ENCODE assay signal across 29 mouse cellular contexts in the genomic region with DNA sequence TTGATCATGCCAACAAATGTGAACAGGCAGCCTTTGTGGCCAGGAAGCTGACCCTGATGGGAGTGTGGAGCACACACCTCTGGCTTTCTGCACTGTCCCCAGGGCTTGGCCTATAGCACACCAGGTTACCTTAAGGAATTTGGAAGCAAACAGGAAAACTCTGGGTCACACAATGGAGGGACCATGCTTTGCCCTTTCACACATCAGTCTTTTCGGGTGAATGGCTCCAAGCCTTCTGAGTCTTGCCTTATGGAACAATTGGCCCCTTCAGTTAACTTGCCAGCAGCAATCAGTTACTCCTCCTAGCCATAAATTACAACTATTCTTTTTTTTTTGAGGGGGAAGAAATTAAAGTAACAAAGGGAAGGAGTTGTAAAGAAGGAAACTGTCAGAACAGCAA.
DNase-seq lines count a peak whose midpoint lies in the region; ATAC-seq lines count a peak whose summit lies in the region.
"Had no signal": no experiment of that assay in that cellular context is flagged by ENCODE, and none has a peak within 500 bp of the region (broad histone marks: within the 10 kb centered on the region; RNA-seq: fewer than 3 reads in every experiment).

No protein-coding gene starts in this region.

- no peak for DNase-seq in forebrain, embryonic 10.5 days (ENCODE audit: extremely low spot score, low spot score)
- no peak for DNase-seq in forebrain, embryonic 11.5 days (ENCODE audit: low spot score)
- DNase-seq in embryo, embryonic 10.5 days (ENCODE audit: low spot score), result peak; percentile 59
- peak; percentile 42 for DNase-seq in fat pad, adult 2 months (ENCODE audit: extremely low read depth, low read depth, low spot score)
- no peak for DNase-seq in layer of hippocampus, adult 8-10 months (ENCODE audit: low spot score in 2 of 2)
- DNase-seq: adrenal gland, postnatal 10 days; adrenal gland, postnatal 36 days; B cell, adult 2 months; cerebellum, adult 18-20 months; cerebellum, adult 9-10 months; cerebellum, postnatal 14 days; forebrain, postnatal 0 days; gastrocnemius, adult 2 months; gastrocnemius, postnatal 14 days; heart, adult 2 months; heart, postnatal 14 days; heart, postnatal 4 days had no signal

- no peaks in the 10 kb centered on the region for H3K27me3 ChIP-seq in forebrain, embryonic 10.5 days (ENCODE audit: poor library complexity, severe bottlenecking)
- no peaks in the 10 kb centered on the region for H3K27me3 ChIP-seq in forebrain, embryonic 11.5 days (ENCODE audit: control insufficient read depth, insufficient read depth, low read length)
- H3K27me3 ChIP-seq in kidney, embryonic 14.5 days (ENCODE audit: control insufficient read depth, insufficient read depth, low read length), result no peaks in the 10 kb centered on the region
- H3K27me3 ChIP-seq in kidney, embryonic 15.5 days, result no peaks in the 10 kb centered on the region
- H3K27me3 ChIP-seq: embryonic facial prominence, embryonic 12.5 days; embryonic facial prominence, embryonic 15.5 days; heart, embryonic 13.5 days; hindbrain, embryonic 12.5 days; intestine, embryonic 15.5 days; Patski had no signal

- no peak overlapping the region for H3K9ac ChIP-seq in forebrain, embryonic 11.5 days (ENCODE audit: low read length)
- no peak overlapping the region for H3K9ac ChIP-seq in kidney, embryonic 14.5 days (ENCODE audit: low read depth, low read length)
- H3K9ac ChIP-seq in kidney, embryonic 15.5 days, result no peak overlapping the region
- H3K9ac ChIP-seq: embryonic facial prominence, embryonic 12.5 days; embryonic facial prominence, embryonic 15.5 days; forebrain, postnatal 0 days; heart, embryonic 13.5 days; hindbrain, embryonic 12.5 days; intestine, embryonic 15.5 days had no signal

- ATAC-seq in forebrain, embryonic 11.5 days (replicated peaks; ENCODE audit: low FRiP score), result no peak
- peak; percentile 49; the same call in 1 of the 2 replicates for ATAC-seq in kidney, embryonic 14.5 days (ENCODE audit: low FRiP score, low TSS enrichment)
- ATAC-seq in kidney, embryonic 15.5 days (replicated peaks; ENCODE audit: low FRiP score), result no peak
- ATAC-seq: forebrain, embryonic 14.5 days; forebrain, postnatal 0 days; hindbrain, embryonic 16.5 days; Patski had no signal

- H3K4me1 ChIP-seq in forebrain, embryonic 10.5 days, result peaks cover 38% of the 10 kb centered on the region
- H3K4me1 ChIP-seq in forebrain, embryonic 11.5 days (replicated peaks; ENCODE audit: control insufficient read depth, insufficient read depth, low read length), result 0 out of 2 replicates have a peak, but pooled peaks cover 3% of the 10 kb centered on the region
- 0 out of 2 replicates have a peak, but pooled peaks cover 3% of the 10 kb centered on the region for H3K4me1 ChIP-seq in kidney, embryonic 14.5 days (ENCODE audit: control insufficient read depth, insufficient read depth, low read length)
- H3K4me1 ChIP-seq in kidney, embryonic 15.5 days, result peaks cover 13% of the 10 kb centered on the region
- H3K4me1 ChIP-seq: embryonic facial prominence, embryonic 12.5 days; heart, embryonic 10.5 days; heart, embryonic 13.5 days; hindbrain, embryonic 12.5 days; intestine, embryonic 15.5 days had no signal

- H3K4me3 ChIP-seq in forebrain, embryonic 10.5 days, result no peak overlapping the region
- no peak overlapping the region for H3K4me3 ChIP-seq in forebrain, embryonic 11.5 days (ENCODE audit: low read depth, low read length)
- no peak overlapping the region for H3K4me3 ChIP-seq in kidney, embryonic 14.5 days (ENCODE audit: low read length)
- no peak overlapping the region for H3K4me3 ChIP-seq in kidney, embryonic 15.5 days (replicated peaks)
- H3K4me3 ChIP-seq: embryonic facial prominence, embryonic 12.5 days; embryonic facial prominence, embryonic 15.5 days; gastrocnemius, adult 2 months; heart, adult 2 months; heart, embryonic 10.5 days; heart, embryonic 13.5 days; hindbrain, embryonic 12.5 days; intestine, embryonic 15.5 days had no signal

- H3K36me3 ChIP-seq in forebrain, embryonic 10.5 days (replicated peaks), result no peaks in the 10 kb centered on the region
- no peaks in the 10 kb centered on the region for H3K36me3 ChIP-seq in forebrain, embryonic 11.5 days (ENCODE audit: control insufficient read depth, insufficient read depth, low read length)
- H3K36me3 ChIP-seq in kidney, embryonic 14.5 days (ENCODE audit: control insufficient read depth, insufficient read depth, low read length), result no peaks in the 10 kb centered on the region
- H3K36me3 ChIP-seq in kidney, embryonic 15.5 days, result no peaks in the 10 kb centered on the region
- H3K36me3 ChIP-seq: embryonic facial prominence, embryonic 12.5 days; embryonic facial prominence, embryonic 15.5 days; G1E; heart, embryonic 10.5 days; heart, embryonic 13.5 days; hindbrain, embryonic 12.5 days; intestine, embryonic 15.5 days had no signal

- peak overlapping the region; percentile 51 for H3K27ac ChIP-seq in forebrain, embryonic 10.5 days
- H3K27ac ChIP-seq in forebrain, embryonic 11.5 days (ENCODE audit: low read depth, low read length), result no peak overlapping the region
- H3K27ac ChIP-seq in kidney, embryonic 14.5 days (ENCODE audit: low read depth, low read length), result 0 out of 2 replicates have a peak overlapping the region, but pooled peaks have one; percentile 24
- H3K27ac ChIP-seq in kidney, embryonic 15.5 days, result no peak overlapping the region
- H3K27ac ChIP-seq: embryonic facial prominence, embryonic 12.5 days; embryonic facial prominence, embryonic 15.5 days; gastrocnemius, adult 2 months; heart, adult 2 months; heart, embryonic 10.5 days; heart, embryonic 13.5 days; hindbrain, embryonic 12.5 days; intestine, embryonic 15.5 days had no signal

- no peaks in the 10 kb centered on the region; the same call in 1 of the 2 replicates for H3K9me3 ChIP-seq in forebrain, embryonic 10.5 days
- H3K9me3 ChIP-seq in forebrain, embryonic 11.5 days (ENCODE audit: control insufficient read depth, low read length), result no peaks in the 10 kb centered on the region
- no peaks in the 10 kb centered on the region for H3K9me3 ChIP-seq in kidney, embryonic 14.5 days (ENCODE audit: control insufficient read depth, low read length)
- no peaks in the 10 kb centered on the region for H3K9me3 ChIP-seq in kidney, embryonic 15.5 days (replicated peaks)
- H3K9me3 ChIP-seq: embryonic facial prominence, embryonic 12.5 days; embryonic facial prominence, embryonic 15.5 days; G1E; heart, embryonic 10.5 days; heart, embryonic 13.5 days; hindbrain, embryonic 12.5 days; intestine, embryonic 15.5 days had no signal

- no peak overlapping the region for H3K4me2 ChIP-seq in forebrain, embryonic 11.5 days (ENCODE audit: low read depth, low read length, severe bottlenecking)
- no peak overlapping the region for H3K4me2 ChIP-seq in kidney, embryonic 14.5 days (replicated peaks; ENCODE audit: low read depth, low read length)
- no peak overlapping the region for H3K4me2 ChIP-seq in kidney, embryonic 15.5 days
- H3K4me2 ChIP-seq: embryonic facial prominence, embryonic 12.5 days; embryonic facial prominence, embryonic 15.5 days; heart, embryonic 13.5 days; hindbrain, embryonic 12.5 days; intestine, embryonic 15.5 days had no signal

- 24% methylated on average over 1 of the region's 1 CpGs for WGBS in forebrain, embryonic 10.5 days
- WGBS in forebrain, embryonic 11.5 days, result 8% methylated on average over 1 of the region's 1 CpGs
- 17% methylated on average over 1 of the region's 1 CpGs for WGBS in kidney, embryonic 14.5 days
- 12% methylated on average over 1 of the region's 1 CpGs for WGBS in kidney, embryonic 15.5 days

Comparison
In these comparisons a context has a peak if more than half of its experiments do, and no peak if none do; other contexts are left out.
1. H3K27ac ChIP-seq: peak in forebrain, embryonic 10.5 days (single experiment) and kidney, embryonic 14.5 days (single experiment); none in forebrain, embryonic 11.5 days (single experiment) and kidney, embryonic 15.5 days (single experiment).
2. DNase-seq: peak in embryo, embryonic 10.5 days (single experiment) and fat pad, adult 2 months (single experiment); none in forebrain, embryonic 10.5 days (single experiment), forebrain, embryonic 11.5 days (single experiment) and layer of hippocampus, adult 8-10 months (0 of 2).